In genomic region chr1:52952551-52953397, GRCm38 (mm10) we compare ENCODE assay signal across 8 mouse cellular contexts.
A peak's percentile ranks its signal among the peaks of the same experiment; 100 is the strongest.
DNase-seq lines count a peak whose midpoint lies in the region; ATAC-seq and TF ChIP-seq lines count a peak whose summit lies in the region.

No protein-coding gene starts in this region.

- intact Hi-C loops in gastrocnemius, postnatal 14 days (cut with DNase I; ENCODE audit: low total_unique reads), result no loop called here

- H3K27me3 ChIP-seq in forebrain, embryonic 12.5 days, result peaks cover 6% of the 10 kb centered on the region; the same call in 1 of the 2 replicates
- peaks cover 24% of the 10 kb centered on the region; the same call in 1 of the 2 replicates for H3K27me3 ChIP-seq in liver, embryonic 12.5 days (replicated peaks)
- no peaks in the 10 kb centered on the region for H3K27me3 ChIP-seq in midbrain, embryonic 16.5 days (ENCODE audit: control insufficient read depth, insufficient read depth, low read depth, low read length)

- no peaks in the 10 kb centered on the region for H3K36me3 ChIP-seq in forebrain, embryonic 12.5 days (replicated peaks)
- H3K36me3 ChIP-seq in liver, embryonic 12.5 days, result no peaks in the 10 kb centered on the region
- no peaks in the 10 kb centered on the region for H3K36me3 ChIP-seq in midbrain, embryonic 16.5 days (ENCODE audit: control insufficient read depth, insufficient read depth, low read length)

- under 1% methylated on average over 46 of the region's 47 CpGs for WGBS in forebrain, embryonic 12.5 days
- WGBS in liver, embryonic 12.5 days (ENCODE audit: insufficient replicate concordance), result 1% methylated on average over 46 of the region's 47 CpGs
- under 1% methylated on average over 47 of the region's 47 CpGs for WGBS in midbrain, embryonic 16.5 days

- peak overlapping the region; percentile 98 for H3K4me2 ChIP-seq in forebrain, embryonic 12.5 days
- H3K4me2 ChIP-seq in liver, embryonic 12.5 days, result peak overlapping the region; percentile 80
- H3K4me2 ChIP-seq in midbrain, embryonic 16.5 days (ENCODE audit: low read length), result peak overlapping the region; percentile 100

- TF ChIP-seq CTCF in brain, embryonic 14.5 days (IDR thresholded peaks at IDR 0.05; ENCODE audit: borderline replicate concordance, extremely low read depth, insufficient read depth, insufficient read length), result no peak

- peak; percentile 80 for ATAC-seq in forebrain, embryonic 12.5 days (ENCODE audit: low FRiP score)
- ATAC-seq in inflammation-experienced regulatory T-cells, adult 6 months, result peak; percentile 57
- ATAC-seq in liver, embryonic 12.5 days, result peak; percentile 63
- peak; percentile 82 for ATAC-seq in midbrain, embryonic 16.5 days

- no peak for TF ChIP-seq POLR2A in brain, embryonic 14.5 days (IDR thresholded peaks at IDR 0.05; ENCODE audit: borderline replicate concordance, extremely low read depth, insufficient read depth, insufficient read length, poor library complexity, severe bottlenecking)

- H3K27ac ChIP-seq in forebrain, embryonic 12.5 days, result no peak overlapping the region
- peak overlapping the region; percentile 65 for H3K27ac ChIP-seq in liver, embryonic 12.5 days
- H3K27ac ChIP-seq in midbrain, embryonic 16.5 days (ENCODE audit: low read length), result peak overlapping the region; percentile 61

- H3K4me3 ChIP-seq in forebrain, embryonic 12.5 days (replicated peaks), result peak overlapping the region; percentile 59
- peak overlapping the region; percentile 57 for H3K4me3 ChIP-seq in liver, embryonic 12.5 days
- peak overlapping the region; percentile 73 for H3K4me3 ChIP-seq in midbrain, embryonic 16.5 days (ENCODE audit: low read depth, low read length)

- H3K4me1 ChIP-seq in forebrain, embryonic 12.5 days, result peaks cover 20% of the 10 kb centered on the region
- peaks cover 14% of the 10 kb centered on the region; the same call in 1 of the 2 replicates for H3K4me1 ChIP-seq in liver, embryonic 12.5 days
- H3K4me1 ChIP-seq in midbrain, embryonic 16.5 days (ENCODE audit: control insufficient read depth, insufficient read depth, low read length), result peaks cover 12% of the 10 kb centered on the region

- peak overlapping the region; percentile 63 for H3K9ac ChIP-seq in forebrain, embryonic 12.5 days
- peak overlapping the region; percentile 56 for H3K9ac ChIP-seq in liver, embryonic 12.5 days
- H3K9ac ChIP-seq in midbrain, embryonic 16.5 days (ENCODE audit: low read depth, low read length), result peak overlapping the region; percentile 84

- H3K9me3 ChIP-seq in forebrain, embryonic 12.5 days, result no peaks in the 10 kb centered on the region
- no peaks in the 10 kb centered on the region for H3K9me3 ChIP-seq in liver, embryonic 12.5 days (replicated peaks)
- no peaks in the 10 kb centered on the region for H3K9me3 ChIP-seq in midbrain, embryonic 16.5 days (replicated peaks; ENCODE audit: control insufficient read depth, low read length, poor library complexity, severe bottlenecking)

- DNase-seq in gastrocnemius, postnatal 14 days, result peak; percentile 22
- DNase-seq in gastrocnemius, adult 18-20 months (ENCODE audit: low spot score), result no peak
- peak; percentile 36 for DNase-seq in brain, embryonic 14.5 days (ENCODE audit: low read depth)
- DNase-seq in thymus, postnatal 0 days (ENCODE audit: low spot score), result peak; percentile 17
